Mouse (Mus musculus) Patski (cell line): ENCODE measurements around the gene Nmur1. TPM values are rescaled to one million over a fixed set of nuclear protein-coding genes. Genes with fewer than 3 reads are reported as not detected.

ENCODE experiments used
- ATAC-seq: fragments of 100-300 bp; one replicate; pipeline ENCODE4 v1.8.0; 2021
- CTCF ChIA-PET: fragments of 350-600 bp; sonication (Branson Sonifier 250); formaldehyde crosslinking; loops from one replicate; lab custom pipeline; 2022; ENCODE audit warnings: inconsistent platforms; lab: Charles Lee
- POLR2A ChIA-PET: fragments of 350-600 bp; sonication (Branson Sonifier 250); formaldehyde crosslinking; loops from one replicate; lab custom pipeline; 2022; ENCODE audit warnings: antibody characterized with exemption, inconsistent platforms; lab: Charles Lee
- DNase-seq: peaks from one replicate; pipeline ENCODE4 v3.0.0-alpha.2; 2011; ENCODE audit warnings: low read depth, low spot score
- H3K27me3 ChIP-seq: fragments of 371-371 bp; one replicate; pipeline ENCODE4 v1.5.1; 2021
- CTCF ChIP-seq: fragments of 100-300 bp; IDR thresholded peaks from one replicate; pipeline ENCODE4 v1.5.1; 2021
- in situ Hi-C: fragments of 300-500 bp; cut with MboI; formaldehyde crosslinking; loops from 3 replicates; pipeline ENCODE4 v1.11.1; 2018; ENCODE audit warnings: low pct_unique_long_range_greater_than_20kb, mixed read lengths
- polyA plus RNA-seq: library from polyadenylated mRNA; unstranded; gene quantifications from one replicate; pipeline ENCODE4 v1.2.3, GENCODE M21; 2021

Gene Nmur1
- polyA plus RNA-seq, 1 experiment from 2014 or later, result not detected

DNA sequence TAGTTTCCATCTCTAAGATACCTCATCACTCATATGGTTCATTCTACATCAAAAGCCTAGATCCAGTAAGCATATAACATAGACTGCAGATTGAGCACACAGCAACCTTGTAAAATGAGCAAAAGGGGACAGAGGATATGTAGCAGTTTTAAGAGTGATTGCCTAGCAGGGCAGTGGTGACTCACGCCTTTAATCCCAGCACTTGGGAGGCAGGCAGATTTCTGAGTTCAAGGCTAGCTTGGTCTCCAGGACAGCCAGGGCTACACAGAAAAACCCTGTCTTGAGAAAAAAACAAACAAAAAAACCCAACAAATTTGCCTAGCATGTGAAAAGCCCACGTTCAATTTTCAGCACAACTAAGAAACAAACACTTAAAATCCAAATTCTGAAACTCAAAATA lies 71.8 kb downstream of the Nmur1 start:
- CTCF ChIA-PET, result no interaction called here
- in situ Hi-C loops, result no loop called here
- DNase-seq, result no peak
- H3K27me3 ChIP-seq, result no peaks in the 10 kb centered on the region
- POLR2A ChIA-PET, result no interaction called here
- no peak for TF ChIP-seq CTCF
- ATAC-seq, result no peak

DNA sequence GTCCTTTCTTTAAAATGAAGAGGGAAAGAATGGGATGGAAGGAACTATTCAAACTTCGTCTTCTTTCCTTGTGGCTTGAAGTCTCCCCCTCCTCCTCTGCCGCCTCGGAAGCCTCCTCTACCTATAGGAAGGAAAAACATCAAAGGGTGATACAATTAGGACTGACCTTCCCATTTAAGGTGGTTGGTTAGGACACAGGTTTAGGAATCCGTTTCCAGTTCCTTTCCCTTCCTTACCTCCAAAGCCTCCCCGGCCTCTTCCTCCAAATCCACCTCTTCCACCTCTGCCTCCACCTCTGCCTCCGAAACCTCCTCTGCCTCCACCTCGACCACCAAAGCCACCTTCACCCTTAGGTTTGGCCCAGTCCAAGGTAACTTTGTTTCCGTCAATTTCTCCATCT lies 75.5 kb downstream of the Nmur1 start:
- TF ChIP-seq CTCF, result no peak
- ChIA-PET POLR2A (no interaction called here), CTCF (interaction anchor here (1.2 kb wide), 1 partner anchor 108 kb away, joined by 3 read pairs; no protein-coding TSS in a partner anchor)
- H3K27me3 ChIP-seq, result no peaks in the 10 kb centered on the region
- ATAC-seq (no peak), DNase-seq (no peak)
- in situ Hi-C loops, result no loop called here

DNA sequence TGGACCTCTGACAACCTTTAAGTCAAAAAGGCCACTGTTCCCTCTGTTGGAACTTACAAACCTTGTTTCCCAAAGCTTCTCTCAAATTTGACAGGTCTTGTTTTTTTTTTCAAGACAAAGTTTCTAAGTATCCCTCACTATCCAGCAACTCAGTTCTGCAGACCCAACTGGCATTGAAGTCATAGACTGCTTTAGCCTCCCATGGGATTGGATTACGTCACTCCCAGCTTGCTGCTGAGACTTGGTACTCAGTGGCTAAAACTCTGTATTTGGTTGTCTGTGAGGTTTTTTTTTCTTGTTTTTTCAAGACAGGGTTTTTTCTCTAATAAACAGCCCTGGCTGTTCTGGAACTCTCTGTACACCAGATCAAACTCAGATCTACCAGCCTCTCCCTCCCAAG lies 76.3 kb downstream of the Nmur1 start:
- DNase-seq (no peak), ATAC-seq (no peak)
- no peak for TF ChIP-seq CTCF
- CTCF ChIA-PET, result interaction anchor here (1.2 kb wide), 1 partner anchor 107 kb away, joined by 3 read pairs; no protein-coding TSS in a partner anchor
- POLR2A ChIA-PET, result interaction anchor here (0.6 kb wide), 1 partner anchor 10 kb away, joined by 3 read pairs; no protein-coding TSS in a partner anchor
- in situ Hi-C loops, result no loop called here
- H3K27me3 ChIP-seq, result no peaks in the 10 kb centered on the region

DNA sequence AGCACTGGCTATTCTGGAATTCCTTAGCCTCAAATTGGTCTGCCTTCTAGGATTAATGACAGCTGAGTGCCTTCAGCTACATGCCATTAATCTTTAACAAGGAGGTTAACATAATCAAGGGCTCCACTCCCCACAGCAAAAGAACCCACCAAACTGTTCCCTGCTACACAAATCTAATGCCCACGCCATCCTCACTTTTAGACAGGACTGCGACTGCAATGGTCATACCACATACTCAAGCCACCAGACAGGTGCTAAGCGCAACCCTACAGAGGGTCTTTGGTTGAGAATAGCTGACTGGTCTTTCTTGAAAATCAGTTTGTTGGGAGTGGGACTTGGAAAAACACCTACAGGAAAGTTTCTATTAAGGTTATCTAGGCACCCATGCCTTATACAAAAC lies 76.8 kb downstream of the Nmur1 start:
- POLR2A ChIA-PET, result interaction anchor here (0.6 kb wide), 1 partner anchor 10 kb away, joined by 3 read pairs; no protein-coding TSS in a partner anchor
- no peak for DNase-seq
- CTCF ChIA-PET, result no interaction called here
- ATAC-seq, result no peak
- no peak for TF ChIP-seq CTCF
- H3K27me3 ChIP-seq, result no peaks in the 10 kb centered on the region
- in situ Hi-C loops, result no loop called here

DNA sequence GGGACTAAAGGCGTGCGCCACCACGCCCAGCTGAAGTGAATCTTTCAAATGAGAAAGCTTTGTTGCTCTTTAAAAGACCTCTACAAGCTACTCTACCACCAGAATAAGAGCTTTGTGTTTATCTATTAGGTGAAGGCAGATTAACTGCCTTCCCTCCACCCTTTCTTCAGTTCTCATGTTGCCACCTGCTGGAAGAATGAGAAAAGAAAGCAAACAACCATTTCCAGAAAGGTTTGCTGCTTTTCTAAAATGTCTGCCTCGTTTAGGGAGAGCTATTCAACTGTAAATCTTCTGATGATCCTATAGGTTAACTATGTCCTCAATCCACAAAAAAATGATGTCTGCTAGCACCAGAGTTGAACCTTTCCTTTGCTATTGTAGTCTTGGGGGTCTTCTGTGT lies 77.2 kb downstream of the Nmur1 start:
- in situ Hi-C loops, result no loop called here

DNA sequence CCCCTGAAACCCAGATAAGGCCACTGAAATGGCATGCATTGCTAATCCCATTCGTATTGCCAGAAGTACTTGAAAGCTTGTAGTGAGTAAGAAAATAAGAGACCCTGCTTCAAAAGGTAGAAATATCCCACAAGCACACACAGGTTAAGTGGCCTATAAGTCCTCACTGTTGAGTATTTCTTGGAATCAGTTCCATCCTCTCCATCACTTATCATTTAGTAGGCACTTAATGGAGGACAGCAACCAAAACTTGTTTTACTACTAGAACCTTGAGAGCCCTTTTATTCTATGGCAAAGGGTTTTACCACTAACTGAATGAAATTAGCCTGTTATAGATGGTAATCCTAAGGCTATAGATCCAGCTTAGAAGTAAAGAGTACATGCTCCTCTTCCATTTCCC lies 77.9 kb downstream of the Nmur1 start:
- DNase-seq (no peak), ATAC-seq (no peak)
- no peak for TF ChIP-seq CTCF
- CTCF ChIA-PET, result interaction anchor here (0.8 kb wide), 1 partner anchor 9 kb away, joined by 3 read pairs; no protein-coding TSS in a partner anchor
- H3K27me3 ChIP-seq, result no peaks in the 10 kb centered on the region
- in situ Hi-C loops, result no loop called here
- POLR2A ChIA-PET, result interaction anchor here (0.9 kb wide), 1 partner anchor 36 kb away, joined by 3 read pairs; no protein-coding TSS in a partner anchor

More for the DNA sequence above, 77.2 kb downstream of the Nmur1 start:
- ATAC-seq (no peak), DNase-seq (no peak)
- ChIA-PET CTCF (no interaction called here), POLR2A (interaction anchor here (0.9 kb wide), 1 partner anchor 37 kb away, joined by 3 read pairs; no protein-coding TSS in a partner anchor)
- TF ChIP-seq CTCF, result peak; percentile 23
- H3K27me3 ChIP-seq, result no peaks in the 10 kb centered on the region

DNA sequence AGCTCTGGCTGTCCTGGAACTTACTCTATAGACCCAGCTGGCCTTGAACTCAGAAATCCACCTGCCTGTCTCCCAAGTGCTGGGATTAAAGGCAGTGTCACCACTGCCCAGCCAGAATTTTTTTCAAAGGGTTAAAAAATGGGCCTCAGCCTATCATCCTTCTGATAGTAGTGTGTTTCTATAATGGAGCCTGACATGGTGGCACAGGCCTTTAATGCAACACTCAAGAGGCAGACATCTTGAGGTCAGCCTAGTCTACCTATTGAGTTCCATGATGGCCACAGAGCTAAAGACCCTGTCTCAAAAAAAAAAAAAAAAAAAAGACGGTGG lies 78.3 kb downstream of the Nmur1 start:
- no peak for DNase-seq
- no peaks in the 10 kb centered on the region for H3K27me3 ChIP-seq
- no peak for TF ChIP-seq CTCF
- in situ Hi-C loops, result no loop called here
- ChIA-PET CTCF (interaction anchor here (0.8 kb wide), 1 partner anchor 9 kb away, joined by 3 read pairs; no protein-coding TSS in a partner anchor), POLR2A (no interaction called here)
- no peak for ATAC-seq

DNA sequence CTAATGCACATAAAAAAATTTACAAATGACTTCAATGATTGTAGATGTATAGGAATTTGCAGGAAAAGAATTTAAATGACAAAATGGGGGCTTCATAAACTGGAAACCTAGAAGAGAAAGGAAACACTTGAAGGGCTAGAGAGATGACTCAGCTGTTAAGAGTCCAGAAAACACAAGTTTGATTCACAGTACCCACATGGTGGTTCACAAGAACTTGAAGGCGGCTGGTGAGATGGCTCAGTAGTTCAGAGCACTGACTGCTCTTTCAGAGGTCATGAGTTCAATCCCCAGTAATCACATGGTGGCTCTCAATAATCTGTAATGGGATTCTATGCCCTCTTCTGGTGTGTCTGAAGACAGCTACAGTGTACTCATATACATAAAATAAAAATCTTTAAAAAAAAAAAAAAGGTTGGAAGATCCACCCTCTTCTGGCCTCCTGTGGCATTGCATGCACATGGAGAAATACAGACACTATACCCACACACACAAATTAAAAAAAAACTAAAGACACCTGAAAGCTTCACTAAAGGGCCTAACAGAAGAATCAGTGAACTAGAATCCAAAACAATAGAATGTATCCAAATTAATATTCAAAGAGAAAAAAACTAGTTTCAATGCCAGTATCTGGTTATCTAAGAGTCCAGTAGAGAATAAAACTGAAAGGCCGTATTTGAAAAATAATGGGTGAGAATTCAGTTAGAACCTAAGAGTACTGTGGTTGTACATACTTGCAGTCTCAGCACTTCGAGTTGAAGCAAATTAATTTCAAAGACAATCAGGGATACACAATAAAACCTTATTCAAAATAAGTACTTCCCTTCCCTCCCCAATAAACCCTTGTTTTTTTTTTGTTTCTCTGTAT lies 78.9 kb downstream of the Nmur1 start:
- ATAC-seq (no peak), DNase-seq (no peak)
- in situ Hi-C loops, result no loop called here
- POLR2A ChIA-PET, result no interaction called here
- peak; percentile 47 for TF ChIP-seq CTCF
- no peaks in the 10 kb centered on the region for H3K27me3 ChIP-seq
- CTCF ChIA-PET, result interaction anchor here (0.8 to 1.2 kb wide), 2 partner anchors 8 to 123 kb away, joined by 3 read pairs; no protein-coding TSS in a partner anchor

DNA sequence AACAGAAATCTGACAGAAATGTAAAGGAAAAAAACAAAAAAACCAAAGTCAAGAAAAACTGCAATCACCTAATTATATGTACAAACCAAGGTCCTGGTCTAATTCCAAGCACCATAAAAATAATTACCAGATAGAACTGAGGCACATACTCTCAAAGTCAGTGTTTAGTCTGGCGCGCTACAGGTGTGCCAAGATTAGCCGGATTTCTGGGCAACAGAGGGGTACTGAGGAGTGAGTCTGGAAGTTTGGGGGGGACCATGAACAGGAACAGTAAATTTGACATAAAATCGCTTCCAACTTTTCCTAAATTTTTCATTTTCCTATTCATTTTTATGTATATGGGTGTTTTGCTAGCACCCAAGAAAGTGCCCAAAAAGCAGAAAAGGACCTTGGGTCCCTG lies 80.1 kb downstream of the Nmur1 start:
- ChIA-PET CTCF (interaction anchor here (1.2 kb wide), 1 partner anchor 122 kb away, joined by 3 read pairs; no protein-coding TSS in a partner anchor), POLR2A (no interaction called here)
- in situ Hi-C loops, result no loop called here
- no peak for DNase-seq
- H3K27me3 ChIP-seq, result no peaks in the 10 kb centered on the region
- no peak for ATAC-seq
- no peak for TF ChIP-seq CTCF

DNA sequence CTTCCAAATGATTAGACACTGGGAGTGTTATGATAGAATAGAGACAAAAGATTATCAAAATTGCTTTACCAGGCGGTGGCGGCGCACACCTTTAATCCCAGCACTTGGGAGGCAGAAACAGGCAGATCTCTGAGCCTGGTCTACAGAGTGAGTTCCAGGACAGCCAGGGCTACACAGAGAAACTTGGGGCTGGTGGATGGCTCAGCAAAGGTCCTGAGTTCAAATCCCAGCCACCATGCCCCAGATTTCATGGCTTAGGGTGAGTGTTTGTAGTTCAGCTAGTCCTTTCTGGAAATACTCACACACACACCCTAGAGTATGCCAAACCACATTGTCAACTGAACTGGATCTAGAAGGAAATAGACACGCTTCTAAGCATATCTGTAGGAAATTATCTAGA lies 81.0 kb downstream of the Nmur1 start:
- CTCF ChIA-PET, result no interaction called here
- POLR2A ChIA-PET, result no interaction called here
- DNase-seq (no peak), ATAC-seq (no peak)
- in situ Hi-C loops, result no loop called here
- TF ChIP-seq CTCF, result no peak
- H3K27me3 ChIP-seq, result no peaks in the 10 kb centered on the region
